Mouse (Mus musculus): ENCODE data around the gene Lnx2. TPM values are rescaled to one million over a fixed set of nuclear protein-coding genes. Genes with fewer than 3 reads are reported as not detected.

The Lnx2 gene
- total and polyA plus RNA-seq, 2 experiments, result 11.0 to 19.7 TPM

DNA sequence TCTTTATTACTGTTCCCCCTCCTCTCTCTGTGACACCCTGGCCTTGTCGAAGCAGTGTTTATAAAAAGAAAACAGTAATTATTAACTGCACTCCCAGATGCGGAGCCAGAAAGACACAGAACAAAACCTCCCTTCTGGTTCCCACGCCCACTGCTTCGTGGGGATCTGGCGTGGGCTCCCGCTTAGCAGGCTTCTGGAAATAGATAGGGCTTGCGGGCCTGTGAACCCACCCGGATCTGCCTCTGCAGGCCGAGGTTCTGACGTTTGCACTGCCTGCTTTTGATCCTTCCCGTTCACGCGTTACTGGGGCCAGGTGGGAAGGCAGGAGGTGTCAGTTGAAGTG, 101.6 kb downstream of the Lnx2 start:
- WGBS, result 19% methylated on average over 13 of the region's 13 CpGs
- TF ChIP-seq CTCF (IDR thresholded peaks at IDR 0.05; ENCODE audit: low read depth, low read length), result no peak
- H3K9ac ChIP-seq (ENCODE audit: low read depth, low read length), result peak overlapping the region; percentile 27; the same call in 1 of the 2 replicates

DNA sequence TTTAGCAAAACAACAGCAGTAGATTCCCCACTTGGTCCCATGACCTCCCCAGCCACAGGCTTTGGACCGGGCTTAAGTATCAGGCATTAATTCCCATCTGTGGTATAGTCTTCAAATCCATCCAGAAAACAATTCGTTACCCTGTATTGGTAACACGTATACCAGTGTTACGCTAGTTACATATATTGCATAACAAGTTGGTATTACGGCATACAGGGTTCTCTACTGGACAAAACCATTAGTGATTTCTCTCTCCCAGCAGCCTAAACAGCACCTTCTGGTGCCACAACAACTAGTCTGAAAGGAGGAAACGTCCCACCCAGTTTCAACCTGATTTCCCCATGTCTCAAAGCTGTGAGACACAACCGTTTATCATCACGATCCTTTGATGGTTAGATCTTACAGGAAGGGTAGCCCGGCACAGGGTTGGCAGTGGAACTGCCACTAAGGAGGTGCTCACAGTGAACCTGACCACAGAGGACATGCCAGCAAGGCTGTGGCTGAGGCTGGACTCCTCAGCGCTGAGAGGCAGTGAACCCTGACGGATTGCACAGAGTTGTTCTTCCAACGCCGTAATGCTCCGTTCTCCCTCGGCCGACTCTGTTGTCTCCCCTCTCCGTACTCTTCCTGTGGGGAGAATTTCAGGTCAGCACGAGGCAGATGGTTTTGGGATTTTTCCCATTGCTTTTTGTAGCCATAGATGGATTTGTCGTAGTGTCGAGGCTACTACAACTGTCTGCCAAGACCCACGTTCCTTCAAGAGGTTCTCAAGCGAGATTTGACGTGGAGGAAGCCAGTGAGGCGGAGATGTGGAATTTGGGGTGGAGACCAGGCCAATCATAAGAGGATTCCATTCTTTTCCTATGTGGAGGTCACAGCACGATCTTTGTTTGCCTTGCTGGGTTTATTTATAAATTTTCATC, 102.3 kb downstream of the Lnx2 start:
- 54% methylated on average over 25 of the region's 25 CpGs for WGBS
- peak overlapping the region; percentile 76 for H3K27ac ChIP-seq (replicated peaks; ENCODE audit: insufficient read depth, low read depth, low read length)
- H3K36me3 ChIP-seq (ENCODE audit: control insufficient read depth, insufficient read depth, low read length), result no peaks in the 10 kb centered on the region
- peak overlapping the region; percentile 18; the same call in 1 of the 2 replicates for H3K9ac ChIP-seq (ENCODE audit: low read depth, low read length)
- H3K4me3 ChIP-seq (ENCODE audit: insufficient read depth, low read depth, low read length), result no peak overlapping the region
- H3K79me2 ChIP-seq (ENCODE audit: control insufficient read depth, insufficient read depth, low read length), result no peaks in the 10 kb centered on the region
- TF ChIP-seq POLR2A (IDR thresholded peaks at IDR 0.05; ENCODE audit: extremely low read depth, insufficient read depth, low read length) (no peak), CTCF (IDR thresholded peaks at IDR 0.05; ENCODE audit: low read depth, low read length) (no peak)
- H3K27me3 ChIP-seq (ENCODE audit: control insufficient read depth, insufficient read depth, low read length), result no peaks in the 10 kb centered on the region
- DNase-seq (ENCODE audit: extremely low read depth, low read depth, low spot score), result peak; percentile 73
- H3K4me1 ChIP-seq (ENCODE audit: control insufficient read depth, insufficient read depth, low read length), result peaks cover 32% of the 10 kb centered on the region

More for the DNA sequence above, 101.6 kb downstream of the Lnx2 start:
- no peaks in the 10 kb centered on the region for H3K36me3 ChIP-seq (ENCODE audit: control insufficient read depth, insufficient read depth, low read length)
- peaks cover 32% of the 10 kb centered on the region for H3K4me1 ChIP-seq (ENCODE audit: control insufficient read depth, insufficient read depth, low read length)
- H3K27ac ChIP-seq (replicated peaks; ENCODE audit: insufficient read depth, low read depth, low read length), result peak overlapping the region; percentile 64
- H3K79me2 ChIP-seq (ENCODE audit: control insufficient read depth, insufficient read depth, low read length), result no peaks in the 10 kb centered on the region
- peak overlapping the region; percentile 5; the same call in 1 of the 2 replicates for H3K4me3 ChIP-seq (ENCODE audit: insufficient read depth, low read depth, low read length)
- no peaks in the 10 kb centered on the region for H3K27me3 ChIP-seq (ENCODE audit: control insufficient read depth, insufficient read depth, low read length)
- peak; percentile 75 for DNase-seq (ENCODE audit: extremely low read depth, low read depth, low spot score)

DNA sequence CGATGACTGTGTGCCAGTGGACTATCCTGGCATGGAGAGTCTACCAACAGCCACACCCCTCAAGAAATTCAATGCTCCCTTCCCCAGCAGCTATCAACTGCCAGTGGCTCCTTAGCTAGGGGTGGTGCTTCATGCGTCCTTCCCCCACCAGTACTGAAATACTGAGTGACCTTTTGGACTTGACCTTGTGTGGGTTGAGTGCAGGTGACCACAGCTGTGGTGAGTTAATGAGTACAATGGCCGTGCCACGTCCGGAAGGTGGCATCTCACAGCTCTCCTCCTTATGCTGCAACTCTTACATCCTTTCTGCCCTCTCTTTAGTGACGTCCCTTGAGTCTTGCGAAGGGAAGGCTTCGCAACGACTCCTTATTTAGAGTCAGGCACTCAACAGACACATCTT, 103.0 kb downstream of the Lnx2 start:
- WGBS, result 38% methylated on average over 9 of the region's 9 CpGs

DNA sequence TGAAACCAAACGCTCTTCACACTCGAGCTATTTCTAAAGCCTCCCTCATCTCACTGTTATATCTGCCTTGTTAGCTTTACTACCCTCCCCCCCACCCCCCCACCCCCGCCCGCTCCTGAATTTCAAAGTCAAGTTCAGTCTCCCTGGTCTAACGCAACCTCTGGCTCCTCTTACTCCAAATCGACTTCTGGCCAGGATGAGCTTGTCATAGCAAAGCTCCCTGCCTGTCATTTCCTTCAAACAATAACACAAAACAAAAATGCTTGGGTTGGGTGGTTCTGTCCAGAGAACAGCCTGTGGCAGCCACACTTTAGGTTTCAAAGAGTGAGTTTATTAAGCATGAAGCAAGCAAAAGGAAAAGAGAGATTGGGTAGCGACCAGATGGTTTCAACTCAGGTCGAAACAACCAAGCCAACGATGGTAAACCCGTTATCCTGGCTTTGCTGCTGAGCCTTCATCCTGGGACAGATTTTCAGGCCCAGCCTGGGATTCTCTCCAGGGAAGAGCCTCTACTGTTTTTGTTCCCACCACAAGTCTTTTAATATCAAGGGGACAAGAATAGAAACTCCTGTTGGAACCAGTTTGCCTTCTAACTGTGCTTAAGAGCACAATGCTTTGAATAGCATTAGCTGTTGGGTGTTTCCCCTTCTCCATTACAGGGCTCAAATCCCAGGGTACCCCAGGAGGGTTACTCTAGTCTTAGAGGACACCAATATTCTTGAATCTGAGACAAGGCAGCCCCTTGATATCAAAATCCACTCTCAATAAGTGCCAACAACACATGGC, 104.4 kb downstream of the Lnx2 start:
- Histone ChIP-seq H3K4me1 (ENCODE audit: control insufficient read depth, insufficient read depth, low read length) (peaks cover 32% of the 10 kb centered on the region), H3K9ac (ENCODE audit: low read depth, low read length) (0 out of 2 replicates have a peak overlapping the region, but pooled peaks have one; percentile 36), H3K36me3 (ENCODE audit: control insufficient read depth, insufficient read depth, low read length) (no peaks in the 10 kb centered on the region), H3K4me3 (ENCODE audit: insufficient read depth, low read depth, low read length) (no peak overlapping the region), H3K27ac (replicated peaks; ENCODE audit: insufficient read depth, low read depth, low read length) (peak overlapping the region; percentile 70), H3K27me3 (ENCODE audit: control insufficient read depth, insufficient read depth, low read length) (no peaks in the 10 kb centered on the region), H3K79me2 (ENCODE audit: control insufficient read depth, insufficient read depth, low read length) (no peaks in the 10 kb centered on the region)
- TF ChIP-seq CTCF (IDR thresholded peaks at IDR 0.05; ENCODE audit: low read depth, low read length) (no peak), POLR2A (IDR thresholded peaks at IDR 0.05; ENCODE audit: extremely low read depth, insufficient read depth, low read length) (no peak)
- peak; percentile 77 for DNase-seq (ENCODE audit: extremely low read depth, low read depth, low spot score)
- 28% methylated on average over 10 of the region's 10 CpGs for WGBS

More for the DNA sequence above, 103.0 kb downstream of the Lnx2 start:
- TF ChIP-seq CTCF (IDR thresholded peaks at IDR 0.05; ENCODE audit: low read depth, low read length) (no peak), POLR2A (IDR thresholded peaks at IDR 0.05; ENCODE audit: extremely low read depth, insufficient read depth, low read length) (no peak)
- H3K36me3 ChIP-seq (ENCODE audit: control insufficient read depth, insufficient read depth, low read length), result no peaks in the 10 kb centered on the region
- peaks cover 32% of the 10 kb centered on the region for H3K4me1 ChIP-seq (ENCODE audit: control insufficient read depth, insufficient read depth, low read length)
- H3K79me2 ChIP-seq (ENCODE audit: control insufficient read depth, insufficient read depth, low read length), result no peaks in the 10 kb centered on the region
- H3K27ac ChIP-seq (replicated peaks; ENCODE audit: insufficient read depth, low read depth, low read length), result peak overlapping the region; percentile 76
- H3K9ac ChIP-seq (ENCODE audit: low read depth, low read length), result no peak overlapping the region
- DNase-seq (ENCODE audit: extremely low read depth, low read depth, low spot score), result peak; percentile 96
- H3K27me3 ChIP-seq (ENCODE audit: control insufficient read depth, insufficient read depth, low read length), result no peaks in the 10 kb centered on the region
- H3K4me3 ChIP-seq (ENCODE audit: insufficient read depth, low read depth, low read length), result no peak overlapping the region

DNA sequence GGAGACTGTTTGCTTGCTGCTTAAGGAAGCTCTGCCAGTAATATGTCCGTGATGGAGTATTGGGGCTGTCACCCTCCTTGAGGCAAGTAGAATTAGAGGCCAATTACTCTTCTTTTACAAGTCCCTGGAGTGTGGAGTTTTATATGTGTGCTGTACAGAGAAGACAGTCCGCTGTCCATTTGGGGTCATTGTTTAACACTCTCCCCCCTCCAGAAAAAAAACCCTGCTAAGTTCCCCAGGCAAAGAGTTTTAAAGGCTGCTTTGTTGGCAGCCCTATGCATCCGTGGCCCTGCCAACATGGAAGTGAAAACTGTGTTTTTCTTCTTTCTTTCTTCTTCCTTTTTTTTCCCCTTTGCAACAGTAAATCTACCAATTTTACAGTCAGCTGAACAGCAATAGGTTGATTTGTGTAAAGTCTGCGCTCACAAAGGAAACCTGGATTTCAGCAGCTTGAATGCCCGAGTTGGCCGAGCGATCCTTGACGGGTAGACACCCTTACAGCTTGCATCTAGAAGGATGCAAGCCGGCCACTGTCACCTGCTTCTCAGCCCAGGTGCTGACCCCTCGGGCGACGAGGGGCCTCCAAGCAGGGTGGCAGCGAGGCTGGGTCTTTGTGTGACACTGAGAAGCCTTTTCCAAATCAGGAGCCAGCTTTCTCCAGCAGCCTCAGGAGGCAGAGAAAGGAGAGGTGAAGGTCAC, 107.5 kb downstream of the Lnx2 start:
- Histone ChIP-seq H3K36me3 (ENCODE audit: control insufficient read depth, insufficient read depth, low read length) (no peaks in the 10 kb centered on the region), H3K4me1 (ENCODE audit: control insufficient read depth, insufficient read depth, low read length) (peaks cover 15% of the 10 kb centered on the region), H3K4me3 (ENCODE audit: insufficient read depth, low read depth, low read length) (no peak overlapping the region), H3K27ac (replicated peaks; ENCODE audit: insufficient read depth, low read depth, low read length) (no peak overlapping the region), H3K79me2 (ENCODE audit: control insufficient read depth, insufficient read depth, low read length) (no peaks in the 10 kb centered on the region), H3K27me3 (ENCODE audit: control insufficient read depth, insufficient read depth, low read length) (no peaks in the 10 kb centered on the region), H3K9ac (ENCODE audit: low read depth, low read length) (no peak overlapping the region)
- 93% methylated on average over 13 of the region's 13 CpGs for WGBS
- no peak for DNase-seq (ENCODE audit: extremely low read depth, low read depth, low spot score)
- TF ChIP-seq CTCF (IDR thresholded peaks at IDR 0.05; ENCODE audit: low read depth, low read length), result no peak
- no peak for TF ChIP-seq POLR2A (IDR thresholded peaks at IDR 0.05; ENCODE audit: extremely low read depth, insufficient read depth, low read length)

Other genes starting within 250 kb of the Lnx2 start
- 147 and 154 TPM in 2 replicates for gene Rpl21, start 243.7 kb downstream of the Lnx2 start, total RNA-seq (2014; rRNA removed)
- 24.5 and 28.3 TPM in 2 replicates for gene Rpl21, start 243.7 kb downstream of the Lnx2 start, polyA plus RNA-seq (2012; rRNA removed)
- gene Rasl11a, start 231.5 kb downstream of the Lnx2 start, total RNA-seq (2014; rRNA removed), result 0.67 TPM in 1 of 2 replicates, not detected in the other
- 0.52 and 0.87 TPM in 2 replicates for gene Rasl11a, start 231.5 kb downstream of the Lnx2 start, polyA plus RNA-seq (2012; rRNA removed)
- gene Gtf3a, start 127.9 kb downstream of the Lnx2 start, total RNA-seq (2014; rRNA removed), result 12.2 and 15.6 TPM in 2 replicates
- 15.3 and 17.9 TPM in 2 replicates for gene Gtf3a, start 127.9 kb downstream of the Lnx2 start, polyA plus RNA-seq (2012; rRNA removed)
- gene Mtif3, start 112.8 kb downstream of the Lnx2 start, total RNA-seq (2014; rRNA removed), result 20.3 and 24.1 TPM in 2 replicates
- gene Mtif3, start 112.8 kb downstream of the Lnx2 start, polyA plus RNA-seq (2012; rRNA removed), result 17.4 and 17.5 TPM in 2 replicates
- gene Polr1d, start 464 bp upstream of the Lnx2 start, total RNA-seq (2014; rRNA removed), result 48.5 and 52.1 TPM in 2 replicates
- 18.2 and 21.7 TPM in 2 replicates for gene Polr1d, start 464 bp upstream of the Lnx2 start, polyA plus RNA-seq (2012; rRNA removed)
- not detected in 2 replicates for gene Gsx1, start 112.1 kb upstream of the Lnx2 start, total RNA-seq (2014; rRNA removed)
- not detected in 2 replicates for gene Gsx1, start 112.1 kb upstream of the Lnx2 start, polyA plus RNA-seq (2012; rRNA removed)
- gene Pdx1, start 193.4 kb upstream of the Lnx2 start, total RNA-seq (2014; rRNA removed), result not detected in 2 replicates
- gene Pdx1, start 193.4 kb upstream of the Lnx2 start, polyA plus RNA-seq (2012; rRNA removed), result not detected in 2 replicates
- not detected in 2 replicates for gene Cdx2, start 230.7 kb upstream of the Lnx2 start, total RNA-seq (2014; rRNA removed)
- 0.04 TPM in 1 of 2 replicates, not detected in the other for gene Cdx2, start 230.7 kb upstream of the Lnx2 start, polyA plus RNA-seq (2012; rRNA removed)
- 106 and 128 TPM in 2 replicates for gene Urad, start 245.9 kb upstream of the Lnx2 start, total RNA-seq (2014; rRNA removed)
- gene Urad, start 245.9 kb upstream of the Lnx2 start, polyA plus RNA-seq (2012; rRNA removed), result 154 and 217 TPM in 2 replicates